Comparison of ENCODE assay signal across 10 mouse cellular contexts in genomic region chr8:121685419-121685818, GRCm38 (mm10). TPM values are rescaled to one million over a fixed set of nuclear protein-coding genes. Genes with fewer than 3 reads are reported as not detected.
A peak's percentile ranks its signal among the peaks of the same experiment; 100 is the strongest.
DNase-seq lines count a peak whose midpoint lies in the region; ATAC-seq and TF ChIP-seq lines count a peak whose summit lies in the region.
"Had no signal": no experiment of that assay in that cellular context is flagged by ENCODE, and none has a peak within 500 bp of the region (broad histone marks: within the 10 kb centered on the region; RNA-seq: fewer than 3 reads in every experiment).

No protein-coding gene starts in this region.

- no peak for TF ChIP-seq POLR2A in kidney, adult 2 months (IDR thresholded peaks at IDR 0.05; ENCODE audit: low read depth, low read length)

- H3K4me2 ChIP-seq in kidney, embryonic 14.5 days (replicated peaks; ENCODE audit: low read depth, low read length) = no peak overlapping the region
- no peak overlapping the region for H3K4me2 ChIP-seq in kidney, postnatal 0 days (ENCODE audit: low read length)
- H3K4me2 ChIP-seq in neural tube, embryonic 11.5 days (ENCODE audit: low read depth) = no peak overlapping the region
- H3K4me2 ChIP-seq in hindbrain, embryonic 16.5 days (ENCODE audit: low read length) = no peak overlapping the region
- H3K4me2 ChIP-seq: liver, embryonic 13.5 days had no signal

- H3K4me3 ChIP-seq in kidney, adult 2 months (ENCODE audit: insufficient read depth, low read depth, low read length) = no peak overlapping the region
- H3K4me3 ChIP-seq in kidney, embryonic 14.5 days (ENCODE audit: low read length) = no peak overlapping the region
- H3K4me3 ChIP-seq in kidney, postnatal 0 days (replicated peaks; ENCODE audit: low read depth, low read length) = no peak overlapping the region
- no peak overlapping the region for H3K4me3 ChIP-seq in neural tube, embryonic 11.5 days (ENCODE audit: low read depth, low read length)
- H3K4me3 ChIP-seq in hindbrain, embryonic 16.5 days (ENCODE audit: low read length) = no peak overlapping the region
- H3K4me3 ChIP-seq: erythroblast, embryonic 14.5 days; liver, embryonic 13.5 days had no signal

- no peak overlapping the region for H3K9ac ChIP-seq in kidney, embryonic 14.5 days (ENCODE audit: low read depth, low read length)
- no peak overlapping the region for H3K9ac ChIP-seq in kidney, postnatal 0 days (ENCODE audit: low read depth, low read length)
- H3K9ac ChIP-seq in neural tube, embryonic 11.5 days (ENCODE audit: low read length) = no peak overlapping the region
- no peak overlapping the region for H3K9ac ChIP-seq in hindbrain, embryonic 16.5 days (ENCODE audit: low read depth, low read length)
- H3K9ac ChIP-seq: liver, embryonic 13.5 days had no signal

- TF ChIP-seq CTCF in kidney, adult 2 months (conservative IDR thresholded peaks at IDR 0.05; ENCODE audit: insufficient read depth, insufficient read length, low read depth, low read length) = peak; percentile 88
- TF ChIP-seq CTCF in kidney, postnatal 0 days (IDR thresholded peaks at IDR 0.05; ENCODE audit: low read depth) = peak; percentile 78

- H3K36me3 ChIP-seq in kidney, adult 2 months (ENCODE audit: control insufficient read depth, insufficient read depth, low read length) = no peaks in the 10 kb centered on the region
- H3K36me3 ChIP-seq in kidney, embryonic 14.5 days (ENCODE audit: control insufficient read depth, insufficient read depth, low read length) = no peaks in the 10 kb centered on the region
- no peaks in the 10 kb centered on the region for H3K36me3 ChIP-seq in kidney, postnatal 0 days (ENCODE audit: insufficient read depth, low read length)
- no peaks in the 10 kb centered on the region for H3K36me3 ChIP-seq in neural tube, embryonic 11.5 days (ENCODE audit: control insufficient read depth, insufficient read depth, low read length)
- H3K36me3 ChIP-seq in hindbrain, embryonic 16.5 days (ENCODE audit: control insufficient read depth, insufficient read depth, low read length) = no peaks in the 10 kb centered on the region
- H3K36me3 ChIP-seq: liver, embryonic 13.5 days had no signal

- H3K4me1 ChIP-seq in kidney, adult 2 months (ENCODE audit: control insufficient read depth, insufficient read depth, low read length) = no peaks in the 10 kb centered on the region
- H3K4me1 ChIP-seq in kidney, embryonic 14.5 days (ENCODE audit: control insufficient read depth, insufficient read depth, low read length) = no peaks in the 10 kb centered on the region
- H3K4me1 ChIP-seq in kidney, postnatal 0 days (replicated peaks; ENCODE audit: insufficient read depth, low read length) = no peaks in the 10 kb centered on the region
- H3K4me1 ChIP-seq in neural tube, embryonic 11.5 days (ENCODE audit: control insufficient read depth, insufficient read depth, low read length) = peaks cover 4% of the 10 kb centered on the region
- H3K4me1 ChIP-seq in hindbrain, embryonic 16.5 days (ENCODE audit: control insufficient read depth, insufficient read depth, low read depth, low read length) = peaks cover 11% of the 10 kb centered on the region
- H3K4me1 ChIP-seq: liver, embryonic 13.5 days had no signal

- peak; percentile 76 for DNase-seq in kidney, adult 2 months
- DNase-seq in CD4-positive helper T cell, adult 2 months (ENCODE audit: low read depth, low spot score) = peak; percentile 21
- DNase-seq in R1 (ENCODE audit: low read depth, low spot score) = peak; percentile 65
- DNase-seq in embryo, embryonic 10 days (ENCODE audit: low spot score) = peak; percentile 69
- peak; percentile 49 for DNase-seq in kidney, postnatal 0 days (ENCODE audit: low spot score)
- DNase-seq in neural tube, embryonic 11.5 days (ENCODE audit: low spot score) = peak; percentile 64
- DNase-seq: liver, embryonic 13.5 days had no signal

- WGBS in kidney, adult 2 months = 9% methylated on average over 4 of the region's 4 CpGs
- WGBS in kidney, embryonic 14.5 days = 15% methylated on average over 4 of the region's 4 CpGs
- 12% methylated on average over 4 of the region's 4 CpGs for WGBS in kidney, postnatal 0 days
- 18% methylated on average over 4 of the region's 4 CpGs for WGBS in neural tube, embryonic 11.5 days
- 27% methylated on average over 4 of the region's 4 CpGs for WGBS in hindbrain, embryonic 16.5 days

- no peaks in the 10 kb centered on the region for H3K9me3 ChIP-seq in kidney, embryonic 14.5 days (ENCODE audit: control insufficient read depth, low read length)
- H3K9me3 ChIP-seq in kidney, postnatal 0 days (replicated peaks; ENCODE audit: low read length) = no peaks in the 10 kb centered on the region
- H3K9me3 ChIP-seq in neural tube, embryonic 11.5 days (ENCODE audit: control insufficient read depth, low read length) = no peaks in the 10 kb centered on the region
- H3K9me3 ChIP-seq in hindbrain, embryonic 16.5 days (ENCODE audit: control insufficient read depth, low read length) = no peaks in the 10 kb centered on the region
- H3K9me3 ChIP-seq: liver, embryonic 13.5 days had no signal

- no peaks in the 10 kb centered on the region for H3K27me3 ChIP-seq in kidney, adult 2 months (replicated peaks; ENCODE audit: control insufficient read depth, insufficient read depth, low read length)
- no peaks in the 10 kb centered on the region for H3K27me3 ChIP-seq in kidney, embryonic 14.5 days (ENCODE audit: control insufficient read depth, insufficient read depth, low read length)
- no peaks in the 10 kb centered on the region for H3K27me3 ChIP-seq in kidney, postnatal 0 days (ENCODE audit: insufficient read depth, low read length)
- H3K27me3 ChIP-seq in neural tube, embryonic 11.5 days (ENCODE audit: control insufficient read depth, insufficient read depth, low read length) = no peaks in the 10 kb centered on the region
- H3K27me3 ChIP-seq in hindbrain, embryonic 16.5 days (replicated peaks; ENCODE audit: control insufficient read depth, insufficient read depth, low read length) = no peaks in the 10 kb centered on the region
- H3K27me3 ChIP-seq: liver, embryonic 13.5 days had no signal

- no peak for ATAC-seq in kidney, embryonic 14.5 days (ENCODE audit: low FRiP score, low TSS enrichment)
- ATAC-seq in kidney, postnatal 0 days (replicated peaks; ENCODE audit: low FRiP score, low read depth) = 0 out of 2 replicates have a peak, but pooled peaks have one; percentile 8
- no peak for ATAC-seq in neural tube, embryonic 11.5 days (ENCODE audit: insufficient read depth, low FRiP score, low TSS enrichment)
- no peak for ATAC-seq in hindbrain, embryonic 16.5 days

- H3K27ac ChIP-seq in kidney, adult 2 months (ENCODE audit: insufficient read depth, low read depth, low read length) = no peak overlapping the region
- H3K27ac ChIP-seq in kidney, embryonic 14.5 days (ENCODE audit: low read depth, low read length) = no peak overlapping the region
- H3K27ac ChIP-seq in kidney, postnatal 0 days = no peak overlapping the region
- H3K27ac ChIP-seq in neural tube, embryonic 11.5 days (ENCODE audit: low read depth, low read length) = no peak overlapping the region
- H3K27ac ChIP-seq in hindbrain, embryonic 16.5 days (ENCODE audit: low read depth, low read length) = no peak overlapping the region
- H3K27ac ChIP-seq: liver, embryonic 13.5 days had no signal

RNA-seq across cellular contexts. Expression of gene Zcchc14, which starts 32.7 kb away (rescaled TPM):
- 31.4 and 37.0 TPM in 2 replicates for polyA plus RNA-seq in kidney, adult 2 months (2012; rRNA removed)
- polyA plus RNA-seq in kidney, embryonic 14.5 days (2014; fragmentation: Nextera tagmentation; extraction: Ambion mirVana) = 19.3 and 26.9 TPM in 2 replicates
- 10.9 and 13.5 TPM in 2 replicates for polyA plus RNA-seq in kidney, postnatal 0 days (2015; fragmentation: Nextera tagmentation; extraction: Ambion mirVana)
- 21.3 and 23.3 TPM in 2 replicates for polyA plus RNA-seq in neural tube, embryonic 11.5 days (2014; fragmentation: Nextera tagmentation; extraction: Ambion mirVana)
- polyA plus RNA-seq in hindbrain, embryonic 16.5 days (2015; fragmentation: Nextera tagmentation; extraction: Ambion mirVana) = 19.3 and 20.9 TPM in 2 replicates
- polyA plus RNA-seq: erythroblast, embryonic 14.5 days had no signal

RNA-seq across cellular contexts. Expression of gene Jph3, which starts 44.0 kb away (rescaled TPM):
- polyA plus RNA-seq in kidney, adult 2 months (2012; rRNA removed) = 0.07 and 0.20 TPM in 2 replicates
- 0.30 and 0.46 TPM in 2 replicates for polyA plus RNA-seq in kidney, embryonic 14.5 days (2014; fragmentation: Nextera tagmentation; extraction: Ambion mirVana)
- polyA plus RNA-seq in kidney, postnatal 0 days (2015; fragmentation: Nextera tagmentation; extraction: Ambion mirVana) = 0.37 and 0.41 TPM in 2 replicates
- 16.9 and 18.1 TPM in 2 replicates for polyA plus RNA-seq in neural tube, embryonic 11.5 days (2014; fragmentation: Nextera tagmentation; extraction: Ambion mirVana)
- 106 and 118 TPM in 2 replicates for polyA plus RNA-seq in hindbrain, embryonic 16.5 days (2015; fragmentation: Nextera tagmentation; extraction: Ambion mirVana)
- polyA plus RNA-seq: erythroblast, embryonic 14.5 days had no signal

Comparison
In these comparisons a context has a peak if more than half of its experiments do, and no peak if none do; other contexts are left out.
1. DNase-seq: peak in every context shown above with its lines; median percentile 76 in kidney, adult 2 months; 69 in embryo, embryonic 10 days; 65 in R1; 64 in neural tube, embryonic 11.5 days; 49 in kidney, postnatal 0 days; 21 in CD4-positive helper T cell, adult 2 months.
2. RNA of gene Jph3, which starts 44.0 kb away (polyA plus RNA-seq): 106 to 118 TPM in hindbrain, embryonic 16.5 days and 16.9 to 18.1 TPM in neural tube, embryonic 11.5 days; 0.30 to 0.46 TPM in kidney, embryonic 14.5 days, 0.37 to 0.41 TPM in kidney, postnatal 0 days and 0.07 to 0.20 TPM in kidney, adult 2 months; every median in the first group is over 10 times any median in the second.